Mouse (Mus musculus) intestine, embryonic 16.5 days (tissue): ENCODE measurements around the gene Lamc1. TPM values are rescaled to one million over a fixed set of nuclear protein-coding genes. Genes with fewer than 3 reads are reported as not detected.
A peak's percentile ranks its signal among the peaks of the same experiment; 100 is the strongest.
"Not testable (repeated sequence)": the region's sequence is repeated elsewhere in the genome, so short reads cannot be mapped to it uniquely, and the experiment has no call there.

ENCODE experiments used
- ATAC-seq: fragments of 200-750 bp; cut with Nextera tagmentation; 2 replicates; pipeline ENCODE4 v1.8.0; 2017; ENCODE audit warnings: moderate TSS enrichment, moderate library complexity
- H3K27ac ChIP-seq: fragments of 300-500 bp; sonication (generic); 2 replicates; pipeline ENCODE4 v1.5.1; 2014; ENCODE audit warnings: mild to moderate bottlenecking, low read length
- H3K27me3 ChIP-seq: fragments of 300-500 bp; sonication (generic); replicated peaks from 2 replicates; pipeline ENCODE4 v1.6.1; 2014; ENCODE audit warnings: low read length, control low read depth, mixed read lengths; ENCODE audit not compliant: control insufficient read depth, insufficient read depth
- H3K36me3 ChIP-seq: fragments of 300-500 bp; sonication (generic); 2 replicates; pipeline ENCODE4 v1.6.1; 2014; ENCODE audit warnings: low read length, control low read depth; ENCODE audit not compliant: control insufficient read depth, insufficient read depth
- H3K4me1 ChIP-seq: fragments of 300-500 bp; sonication (generic); 2 replicates; pipeline ENCODE4 v1.6.1; 2014; ENCODE audit warnings: low read length, control low read depth, mixed read lengths; ENCODE audit not compliant: control insufficient read depth, insufficient read depth
- H3K4me2 ChIP-seq: fragments of 300-500 bp; sonication (generic); 2 replicates; pipeline ENCODE4 v1.6.1; 2014; ENCODE audit warnings: low read depth, low read length, control low read depth
- H3K4me3 ChIP-seq: fragments of 300-500 bp; sonication (generic); 2 replicates; pipeline ENCODE4 v1.5.1; 2014; ENCODE audit warnings: mild to moderate bottlenecking, low read length
- H3K9ac ChIP-seq: fragments of 300-500 bp; sonication (generic); 2 replicates; pipeline ENCODE4 v1.6.1; 2014; ENCODE audit warnings: low read depth, low read length
- H3K9me3 ChIP-seq: fragments of 300-500 bp; sonication (generic); 2 replicates; pipeline ENCODE4 v1.6.1; 2016; ENCODE audit warnings: low read length, control low read depth; ENCODE audit not compliant: control insufficient read depth
- WGBS: fragments of 180-500 bp; shearing (Covaris S2); extraction: QIAGEN DNeasy Blood & Tissue Kit; methylation state at CpG from one replicate; pipeline ENCODE4 v1.1.7; 2014; 5-methylcytosine and 5-hydroxymethylcytosine counted together
- polyA plus RNA-seq: library from polyadenylated mRNA; unstranded; fragments of >200 nt; fragmentation: Nextera tagmentation; extraction: Ambion mirVana; gene quantifications from 2 replicates; pipeline ENCODE4 v1.2.1, GENCODE M21; 2015

The Lamc1 gene
- polyA plus RNA-seq, 1 experiment from 2014 or later, result 37.1 TPM

GRCm38 (mm10) chr1:153345002-153345401 is 12.4 kb upstream of the Lamc1 start:
- Histone ChIP-seq H3K9ac (no peak overlapping the region), H3K27ac (no peak overlapping the region), H3K36me3 (no peaks in the 10 kb centered on the region), H3K4me2 (no peak overlapping the region), H3K4me1 (no peaks in the 10 kb centered on the region), H3K27me3 (no peaks in the 10 kb centered on the region), H3K4me3 (no peak overlapping the region), H3K9me3 (no peaks in the 10 kb centered on the region)
- no peak for ATAC-seq
- WGBS, result 84% methylated on average over 2 of the region's 2 CpGs

GRCm38 (mm10) chr1:153335451-153335850 is 2.9 kb upstream of the Lamc1 start:
- not testable (repeated sequence) for H3K9me3 ChIP-seq, H3K9ac ChIP-seq, H3K4me1 ChIP-seq, H3K27ac ChIP-seq, H3K4me2 ChIP-seq, H3K36me3 ChIP-seq, ATAC-seq, H3K27me3 ChIP-seq, H3K4me3 ChIP-seq
- WGBS, result 91% methylated on average over 10 of the region's 10 CpGs

GRCm38 (mm10) chr1:153333296-153334121 is 923 bp upstream of the Lamc1 start:
- no peaks in the 10 kb centered on the region for H3K36me3 ChIP-seq
- peaks cover 11% of the 10 kb centered on the region for H3K4me1 ChIP-seq
- no peaks in the 10 kb centered on the region for H3K27me3 ChIP-seq
- 4% methylated on average over 22 of the region's 22 CpGs for WGBS
- peak; percentile 64 for ATAC-seq
- H3K4me2 ChIP-seq, result peak overlapping the region; percentile 87
- H3K9ac ChIP-seq, result peak overlapping the region; percentile 94
- H3K9me3 ChIP-seq, result no peaks in the 10 kb centered on the region
- H3K27ac ChIP-seq, result peak overlapping the region; percentile 94
- H3K4me3 ChIP-seq, result peak overlapping the region; percentile 90

GRCm38 (mm10) chr1:153331796-153332443 is 666 bp downstream of the Lamc1 start:
- H3K4me1 ChIP-seq, result peaks cover 13% of the 10 kb centered on the region
- 0% methylated on average over 42 of the region's 42 CpGs for WGBS
- peak; percentile 64 for ATAC-seq
- H3K9ac ChIP-seq, result peak overlapping the region; percentile 94
- H3K27ac ChIP-seq, result peak overlapping the region; percentile 94
- H3K27me3 ChIP-seq, result no peaks in the 10 kb centered on the region
- H3K36me3 ChIP-seq, result no peaks in the 10 kb centered on the region
- H3K9me3 ChIP-seq, result no peaks in the 10 kb centered on the region
- peak overlapping the region; percentile 87 for H3K4me2 ChIP-seq
- peak overlapping the region; percentile 90 for H3K4me3 ChIP-seq

GRCm38 (mm10) chr1:153331206-153331605 is 1.4 kb downstream of the Lamc1 start:
- Histone ChIP-seq H3K4me1 (peaks cover 13% of the 10 kb centered on the region), H3K27me3 (no peaks in the 10 kb centered on the region), H3K36me3 (no peaks in the 10 kb centered on the region), H3K4me3 (peak overlapping the region; percentile 90), H3K9me3 (no peaks in the 10 kb centered on the region), H3K27ac (0 out of 2 replicates have a peak overlapping the region, but pooled peaks have one; percentile 94), H3K9ac (peak overlapping the region; percentile 94), H3K4me2 (peak overlapping the region; percentile 87)
- 2% methylated on average over 4 of the region's 4 CpGs for WGBS
- ATAC-seq, result no peak

GRCm38 (mm10) chr1:153329306-153329705 is 3.3 kb downstream of the Lamc1 start:
- peaks cover 13% of the 10 kb centered on the region for H3K4me1 ChIP-seq
- no peaks in the 10 kb centered on the region for H3K9me3 ChIP-seq
- H3K27ac ChIP-seq, result no peak overlapping the region
- peaks cover 1% of the 10 kb centered on the region; the same call in 1 of the 2 replicates for H3K36me3 ChIP-seq
- H3K4me2 ChIP-seq, result peak overlapping the region; percentile 87; the same call in 1 of the 2 replicates
- H3K9ac ChIP-seq, result 0 out of 2 replicates have a peak overlapping the region, but pooled peaks have one; percentile 48
- 80% methylated on average over 6 of the region's 6 CpGs for WGBS
- H3K27me3 ChIP-seq, result no peaks in the 10 kb centered on the region
- no peak for ATAC-seq
- 0 out of 2 replicates have a peak overlapping the region, but pooled peaks have one; percentile 5 for H3K4me3 ChIP-seq

GRCm38 (mm10) chr1:153327063-153327462 is 5.5 kb downstream of the Lamc1 start:
- ATAC-seq, result no peak
- 91% methylated on average over 4 of the region's 4 CpGs for WGBS
- Histone ChIP-seq H3K27ac (no peak overlapping the region), H3K27me3 (no peaks in the 10 kb centered on the region), H3K4me1 (peaks cover 16% of the 10 kb centered on the region), H3K4me3 (no peak overlapping the region), H3K36me3 (peaks cover 5% of the 10 kb centered on the region; the same call in 1 of the 2 replicates), H3K4me2 (no peak overlapping the region), H3K9me3 (no peaks in the 10 kb centered on the region), H3K9ac (no peak overlapping the region)

- Histone ChIP-seq H3K36me3 (peaks cover 5% of the 10 kb centered on the region; the same call in 1 of the 2 replicates), H3K4me1 (peaks cover 23% of the 10 kb centered on the region), H3K27ac (no peak overlapping the region), H3K4me3 (no peak overlapping the region), H3K9ac (no peak overlapping the region), H3K27me3 (no peaks in the 10 kb centered on the region), H3K4me2 (no peak overlapping the region), H3K9me3 (no peaks in the 10 kb centered on the region)
- WGBS, result 77% methylated on average over 7 of the region's 7 CpGs
- ATAC-seq, result no peak
These were observed 6.4 kb downstream of the Lamc1 start for GRCm38 (mm10) chr1:153326226-153326625.

- H3K36me3 ChIP-seq, result peaks cover 5% of the 10 kb centered on the region; the same call in 1 of the 2 replicates
- H3K4me3 ChIP-seq, result no peak overlapping the region
- H3K27ac ChIP-seq, result no peak overlapping the region
- no peaks in the 10 kb centered on the region for H3K27me3 ChIP-seq
- H3K9me3 ChIP-seq, result no peaks in the 10 kb centered on the region
- peak; percentile 41; the same call in 1 of the 2 replicates for ATAC-seq
- H3K4me1 ChIP-seq, result peaks cover 42% of the 10 kb centered on the region
- 65% methylated on average over 12 of the region's 12 CpGs for WGBS
- no peak overlapping the region for H3K4me2 ChIP-seq
- no peak overlapping the region for H3K9ac ChIP-seq
These were observed 11.2 kb downstream of the Lamc1 start for GRCm38 (mm10) chr1:153321404-153321803.
